Mouse (Mus musculus) urinary bladder, postnatal 25 days (tissue): ENCODE results near the gene Tesc.

ENCODE experiments used
- DNase-seq: peaks from one replicate; pipeline ENCODE4 v3.0.0; 2022; ENCODE audit warnings: low spot score

Gene Tesc

GRCm38 (mm10) chr5:118015669-118016068 is 11.9 kb upstream of the Tesc start:
- DNase-seq = no peak

DNA sequence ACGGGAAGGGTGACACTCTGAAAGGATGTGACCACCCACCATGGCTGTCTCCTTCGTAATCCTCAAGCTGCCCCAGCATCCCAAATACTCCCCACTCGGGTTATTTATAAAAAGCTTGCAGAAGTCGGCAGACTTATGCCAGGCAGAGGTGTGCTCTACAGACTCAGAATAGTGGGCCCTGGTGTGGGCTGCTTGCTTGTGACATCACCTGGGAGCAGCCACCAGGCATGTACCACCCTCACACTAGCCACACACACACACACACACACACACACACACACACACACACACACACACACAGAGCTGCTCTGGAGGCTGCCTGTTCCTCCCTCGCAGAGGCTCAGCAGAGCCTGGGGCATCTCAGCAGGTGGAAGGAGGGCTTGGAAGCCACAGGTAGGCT is 10.0 kb upstream of the Tesc start:
- DNase-seq = no peak

- no peak for DNase-seq
These were observed 7.6 kb upstream of the Tesc start for GRCm38 (mm10) chr5:118019905-118020304.

DNA sequence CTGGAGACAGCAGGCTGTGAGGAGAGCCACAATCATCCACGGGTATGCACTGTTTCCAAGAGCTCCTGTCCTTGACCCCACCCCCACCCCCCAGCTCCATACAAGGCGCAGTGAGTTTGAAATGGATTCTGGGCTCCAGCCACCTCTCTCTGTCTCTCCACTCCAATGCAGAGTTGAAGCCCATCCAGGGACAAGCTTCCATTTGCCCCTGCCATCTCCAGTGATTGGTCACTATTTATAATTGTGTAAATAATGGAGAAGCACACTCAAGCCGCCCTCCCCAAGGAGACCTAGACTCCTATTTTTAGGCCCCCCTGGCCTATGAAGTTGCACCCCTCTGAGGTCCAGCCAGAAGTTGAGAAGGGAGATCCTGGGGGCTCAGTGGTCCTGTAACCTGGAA is 4.5 kb upstream of the Tesc start:
- DNase-seq = no peak

DNA sequence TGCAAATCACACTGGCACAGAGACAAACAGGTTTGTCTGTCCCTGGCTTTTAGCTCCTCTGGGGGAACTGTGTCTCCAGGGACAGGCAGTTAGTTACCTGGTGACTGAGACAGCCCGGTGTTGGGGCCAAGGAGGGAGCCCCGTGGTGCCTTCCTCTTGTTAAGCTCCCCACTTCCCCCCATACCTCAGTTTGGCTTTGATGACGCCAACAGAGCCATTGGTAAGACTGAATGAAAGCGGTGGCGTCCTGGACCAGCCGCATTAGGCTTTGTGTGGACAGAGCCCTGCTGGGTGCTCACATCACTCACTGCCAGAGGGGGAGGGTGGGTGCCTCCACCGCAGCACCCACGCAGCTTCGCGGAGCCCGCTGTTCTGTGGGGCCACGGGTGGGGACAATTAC is 1.7 kb upstream of the Tesc start:
- no peak for DNase-seq

DNA sequence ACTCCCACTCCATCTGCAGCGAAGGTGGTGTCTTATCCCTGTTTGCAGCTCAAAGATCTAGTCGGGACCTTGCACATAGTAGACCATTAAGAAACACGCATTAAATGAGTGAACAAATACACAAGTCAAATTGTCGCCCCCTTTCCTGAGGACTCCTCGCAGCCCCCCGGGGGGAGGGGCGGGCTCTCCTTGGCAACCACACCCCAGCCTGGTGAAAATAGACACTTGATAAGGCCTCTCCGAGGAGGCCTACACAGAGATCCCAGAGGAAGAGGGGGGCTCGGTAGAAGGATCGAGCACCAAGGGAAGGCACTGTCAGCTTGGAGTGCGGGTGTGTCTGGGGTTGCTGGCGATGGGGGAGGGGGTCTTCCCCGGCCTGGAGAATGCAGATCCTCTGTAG is 1.2 kb upstream of the Tesc start:
- DNase-seq = no peak

- no peak for DNase-seq
These were observed 344 bp upstream of the Tesc start for GRCm38 (mm10) chr5:118027101-118027697.

DNA sequence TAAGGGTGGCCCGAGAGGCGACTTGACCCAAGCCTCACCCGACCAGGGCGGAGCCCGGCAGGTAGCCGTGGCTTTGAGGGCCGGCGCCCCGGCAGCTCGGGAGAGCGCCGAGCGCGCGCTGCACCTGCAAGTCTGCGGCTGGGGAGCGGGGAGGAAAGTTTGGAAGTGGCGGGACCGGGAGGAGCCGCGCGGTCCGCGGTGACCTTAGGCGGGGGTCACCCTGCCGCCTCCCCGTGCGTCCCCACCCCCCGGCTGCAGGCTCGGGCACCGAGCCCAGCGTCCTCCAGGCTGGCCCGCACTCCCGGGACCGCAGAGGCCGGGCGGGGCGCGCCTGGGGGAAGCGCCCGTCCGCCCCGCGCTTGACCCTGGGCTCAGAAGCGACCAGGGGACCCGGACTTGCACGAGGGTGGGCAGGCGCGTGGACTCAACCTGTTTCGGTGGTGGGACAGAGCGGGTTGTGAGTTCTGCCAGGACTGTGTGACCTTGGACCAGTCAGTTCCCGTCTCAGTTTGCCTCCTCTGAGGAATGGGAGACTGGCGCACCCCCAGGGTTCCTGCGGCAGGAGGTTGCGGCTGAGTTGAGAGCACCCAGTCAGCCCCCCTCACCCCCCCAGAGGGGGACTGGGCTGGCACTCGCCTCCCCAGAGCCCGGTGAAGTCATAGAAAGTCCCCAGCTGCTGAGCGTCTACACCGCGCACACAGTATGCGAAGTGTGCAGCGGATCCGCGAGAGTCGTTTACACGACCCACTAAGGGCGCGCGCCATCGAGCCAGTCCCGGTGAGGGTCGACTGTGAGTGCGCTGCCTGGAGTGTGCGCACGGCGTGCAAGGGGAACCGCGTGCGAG is 870 bp downstream of the Tesc start:
- no peak for DNase-seq

DNA sequence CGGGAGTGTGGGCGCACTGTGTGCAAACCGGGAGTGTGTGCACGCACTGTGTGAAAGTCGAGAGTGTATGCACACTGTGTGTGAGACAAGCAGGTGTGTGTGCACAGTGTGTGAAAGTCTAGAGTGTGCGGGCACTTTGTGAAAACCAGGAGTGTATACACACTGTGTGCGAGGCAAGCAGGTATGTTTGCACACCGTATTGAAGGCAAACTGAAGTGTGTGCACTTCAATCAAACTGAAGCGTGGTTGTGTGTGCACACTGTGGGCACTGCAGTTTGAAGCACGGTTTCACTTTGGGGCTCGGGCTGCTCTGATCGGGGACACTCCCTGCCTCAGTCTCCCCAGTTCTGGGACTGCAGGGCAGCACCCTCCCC is 1.5 kb downstream of the Tesc start:
- DNase-seq = no peak

GRCm38 (mm10) chr5:118029420-118029819 is 1.9 kb downstream of the Tesc start:
- no peak for DNase-seq

- DNase-seq = no peak
These were observed 2.6 kb downstream of the Tesc start for GRCm38 (mm10) chr5:118030022-118030675.

GRCm38 (mm10) chr5:118031059-118031458 is 3.5 kb downstream of the Tesc start:
- DNase-seq = no peak

DNA sequence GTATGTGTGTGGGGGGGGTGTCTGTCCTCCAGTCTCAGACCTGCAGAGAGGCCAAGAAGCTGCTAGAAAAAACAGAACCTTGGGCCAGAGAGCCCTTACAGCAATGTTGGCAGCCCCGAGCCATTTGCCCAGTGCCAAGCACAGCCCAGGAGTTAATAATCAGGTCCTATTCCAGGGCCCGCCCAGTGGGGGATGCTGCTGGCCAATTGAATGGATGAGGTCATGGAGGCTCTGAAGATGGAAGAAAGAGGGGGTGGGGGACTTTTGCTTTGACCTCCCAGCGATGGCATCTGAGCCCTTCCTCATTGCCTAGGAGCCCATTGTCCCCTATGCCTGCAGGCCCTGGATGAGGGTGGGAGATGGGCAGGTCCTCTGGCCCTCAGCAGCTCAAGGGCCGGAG is 4.0 kb downstream of the Tesc start:
- DNase-seq = no peak

GRCm38 (mm10) chr5:118033328-118033727 is 5.8 kb downstream of the Tesc start:
- DNase-seq = no peak

DNA sequence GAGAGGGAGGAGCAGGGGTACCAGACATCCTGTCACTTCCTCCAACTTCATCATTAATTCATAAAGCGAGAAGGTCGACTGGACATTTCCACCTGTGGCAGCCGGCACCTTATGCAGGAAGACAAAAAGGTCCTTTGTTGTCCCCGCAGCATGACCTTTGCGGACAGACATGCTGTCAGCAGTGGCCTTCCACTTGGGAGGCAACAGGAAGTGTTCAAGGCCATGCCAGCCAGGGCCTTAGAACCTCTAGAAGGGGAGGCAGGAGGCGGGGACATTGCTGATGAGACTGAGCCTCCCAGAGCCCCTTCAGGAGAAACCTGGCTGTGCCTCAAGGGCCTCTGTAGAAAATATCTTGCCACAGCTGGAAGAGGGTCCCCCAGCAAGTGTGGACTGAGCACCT is 6.2 kb downstream of the Tesc start:
- DNase-seq = no peak

DNA sequence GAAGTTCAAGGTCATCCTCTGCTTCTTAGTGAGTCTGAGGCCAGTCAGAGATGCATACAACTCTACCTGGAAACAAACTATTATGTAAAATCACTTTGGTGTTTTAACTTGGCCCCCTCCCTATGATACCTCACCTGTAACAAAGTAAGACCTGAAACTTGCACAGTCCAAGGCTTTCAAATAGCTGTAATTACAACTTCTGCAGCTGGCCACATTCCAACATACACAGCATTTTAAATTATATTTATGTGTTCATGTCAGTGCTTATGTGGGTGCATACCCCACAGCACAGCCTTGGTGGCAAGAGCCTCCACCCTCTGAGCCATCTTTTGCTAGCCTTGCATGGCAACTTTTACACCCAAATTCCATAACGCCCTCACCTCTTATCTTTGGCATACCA is 7.1 kb downstream of the Tesc start:
- DNase-seq = no peak

GRCm38 (mm10) chr5:118035786-118036185 is 8.2 kb downstream of the Tesc start:
- no peak for DNase-seq

GRCm38 (mm10) chr5:118036888-118037797 is 9.6 kb downstream of the Tesc start:
- DNase-seq = no peak

- DNase-seq = no peak
These were observed 10.4 kb downstream of the Tesc start for GRCm38 (mm10) chr5:118037798-118038484.

GRCm38 (mm10) chr5:118039241-118039668 is 11.7 kb downstream of the Tesc start:
- no peak for DNase-seq

GRCm38 (mm10) chr5:118042599-118042998 is 15.1 kb downstream of the Tesc start:
- no peak for DNase-seq

- DNase-seq = no peak
These were observed 16.2 kb downstream of the Tesc start for GRCm38 (mm10) chr5:118043761-118044160.
